Mouse (Mus musculus): Measurements from ENCODE around the gene Cisd1. TPM values are rescaled to one million over a fixed set of nuclear protein-coding genes. Genes with fewer than 3 reads are reported as not detected.

Gene Cisd1
- polyA plus RNA-seq, 1 experiment from 2014 or later = 108 TPM

DNA sequence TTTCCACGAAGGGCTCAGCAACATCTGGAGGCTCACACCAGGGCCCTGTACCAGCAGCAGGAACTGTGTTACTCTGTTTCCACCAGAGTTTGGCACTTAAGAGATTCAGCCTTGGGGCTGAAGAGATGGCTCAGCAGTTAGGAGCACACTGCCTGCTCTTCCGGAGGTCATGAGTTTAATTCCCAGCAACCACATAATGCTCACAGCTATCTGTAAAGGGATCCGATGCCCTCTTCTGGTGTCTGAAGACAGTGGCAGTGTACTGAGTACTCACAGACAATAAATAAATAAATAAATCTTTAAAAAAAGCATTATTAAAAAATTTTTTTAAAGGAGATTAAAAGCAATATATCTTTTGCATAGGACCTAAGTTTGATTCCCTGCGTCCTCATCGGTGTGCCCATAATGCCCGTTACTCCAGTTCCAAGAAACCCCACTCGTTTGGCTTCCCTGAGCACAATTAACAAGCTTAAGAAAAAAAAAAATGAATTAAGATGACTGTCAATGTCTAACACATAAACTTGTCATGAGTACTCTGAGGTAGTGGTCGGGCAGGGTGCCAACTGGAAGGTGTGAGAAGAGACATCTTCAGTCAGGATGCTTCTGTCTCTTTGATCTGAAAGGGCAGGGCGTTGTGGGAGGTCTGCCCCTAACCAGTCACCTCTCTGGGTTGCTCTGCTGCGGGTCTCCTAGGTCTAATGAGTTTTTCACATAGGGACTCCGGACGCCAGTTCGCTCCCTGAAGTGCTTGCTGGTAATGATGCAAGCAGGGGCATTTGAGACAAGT, 2.2 kb upstream of the Cisd1 start:
- Histone ChIP-seq H3K4me2 (ENCODE audit: low read length) (peak overlapping the region; percentile 84), H3K4me3 (ENCODE audit: low read depth, low read length) (peak overlapping the region; percentile 83), H3K4me1 (replicated peaks; ENCODE audit: control insufficient read depth, insufficient read depth, low read length) (peaks cover 25% of the 10 kb centered on the region), H3K27me3 (replicated peaks; ENCODE audit: control insufficient read depth, insufficient read depth, low read length) (no peaks in the 10 kb centered on the region), H3K36me3 (ENCODE audit: control insufficient read depth, insufficient read depth, low read length) (0 out of 2 replicates have a peak, but pooled peaks cover 6% of the 10 kb centered on the region), H3K9ac (ENCODE audit: low read length) (peak overlapping the region; percentile 76), H3K27ac (ENCODE audit: low read depth) (peak overlapping the region; percentile 78), H3K9me3 (ENCODE audit: control insufficient read depth, low read length) (no peaks in the 10 kb centered on the region)
- no peak for DNase-seq (ENCODE audit: low spot score)
- WGBS = 14% methylated on average over 13 of the region's 13 CpGs
- no peak; the same call in 1 of the 2 replicates for ATAC-seq (replicated peaks; ENCODE audit: low FRiP score, low TSS enrichment, low read depth)

GRCm38 (mm10) chr10:71346106-71346505, 1.4 kb upstream of the Cisd1 start:
- Histone ChIP-seq H3K9ac (ENCODE audit: low read length) (no peak overlapping the region), H3K9me3 (ENCODE audit: control insufficient read depth, low read length) (no peaks in the 10 kb centered on the region), H3K36me3 (ENCODE audit: control insufficient read depth, insufficient read depth, low read length) (0 out of 2 replicates have a peak, but pooled peaks cover 3% of the 10 kb centered on the region), H3K4me3 (ENCODE audit: low read depth, low read length) (no peak overlapping the region), H3K4me1 (replicated peaks; ENCODE audit: control insufficient read depth, insufficient read depth, low read length) (peaks cover 25% of the 10 kb centered on the region), H3K27me3 (replicated peaks; ENCODE audit: control insufficient read depth, insufficient read depth, low read length) (no peaks in the 10 kb centered on the region), H3K4me2 (ENCODE audit: low read length) (no peak overlapping the region), H3K27ac (ENCODE audit: low read depth) (no peak overlapping the region)
- WGBS = 62% methylated on average over 2 of the region's 2 CpGs
- DNase-seq (ENCODE audit: low spot score) = no peak
- ATAC-seq (replicated peaks; ENCODE audit: low FRiP score, low TSS enrichment, low read depth) = no peak

DNA sequence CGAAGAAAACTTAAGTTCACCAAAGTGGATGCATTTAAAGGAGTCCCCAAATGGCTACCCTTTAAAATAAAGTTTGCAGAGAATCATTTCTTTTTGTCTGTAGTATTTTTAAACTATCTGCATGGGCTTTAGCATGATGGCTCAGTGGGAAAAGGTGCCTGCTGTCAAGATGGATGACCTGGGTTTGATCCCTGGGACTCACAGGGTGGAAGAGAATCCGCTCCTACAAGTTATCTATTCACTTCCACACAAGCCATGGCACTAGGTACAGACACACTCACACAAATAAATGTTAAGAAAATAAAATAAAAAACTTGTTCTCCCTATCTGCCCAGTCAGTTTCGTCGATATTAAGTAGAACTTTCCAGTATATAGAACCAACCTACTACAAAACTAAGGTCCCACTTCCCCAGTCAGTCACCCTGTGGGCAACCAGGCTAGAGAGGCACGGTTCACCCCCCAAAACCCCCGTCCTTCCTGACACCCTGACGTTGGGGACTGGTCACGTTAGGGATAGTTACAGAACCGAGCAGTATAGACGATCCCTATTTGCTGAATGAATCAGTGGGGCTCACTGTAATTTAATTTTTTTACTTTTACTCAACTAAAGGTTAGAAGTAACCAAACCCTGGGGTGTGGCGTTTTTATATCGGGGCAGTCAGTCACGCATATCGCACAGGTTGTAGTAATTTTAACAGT, 1.0 kb downstream of the Cisd1 start:
- Histone ChIP-seq H3K27ac (ENCODE audit: low read depth) (no peak overlapping the region), H3K27me3 (replicated peaks; ENCODE audit: control insufficient read depth, insufficient read depth, low read length) (no peaks in the 10 kb centered on the region), H3K4me2 (ENCODE audit: low read length) (peak overlapping the region; percentile 80), H3K36me3 (ENCODE audit: control insufficient read depth, insufficient read depth, low read length) (no peaks in the 10 kb centered on the region), H3K9ac (ENCODE audit: low read length) (peak overlapping the region; percentile 79), H3K9me3 (ENCODE audit: control insufficient read depth, low read length) (no peaks in the 10 kb centered on the region), H3K4me1 (replicated peaks; ENCODE audit: control insufficient read depth, insufficient read depth, low read length) (peaks cover 23% of the 10 kb centered on the region), H3K4me3 (ENCODE audit: low read depth, low read length) (peak overlapping the region; percentile 93)
- ATAC-seq (replicated peaks; ENCODE audit: low FRiP score, low TSS enrichment, low read depth) = no peak
- no peak for DNase-seq (ENCODE audit: low spot score)
- WGBS = 31% methylated on average over 14 of the region's 14 CpGs

DNA sequence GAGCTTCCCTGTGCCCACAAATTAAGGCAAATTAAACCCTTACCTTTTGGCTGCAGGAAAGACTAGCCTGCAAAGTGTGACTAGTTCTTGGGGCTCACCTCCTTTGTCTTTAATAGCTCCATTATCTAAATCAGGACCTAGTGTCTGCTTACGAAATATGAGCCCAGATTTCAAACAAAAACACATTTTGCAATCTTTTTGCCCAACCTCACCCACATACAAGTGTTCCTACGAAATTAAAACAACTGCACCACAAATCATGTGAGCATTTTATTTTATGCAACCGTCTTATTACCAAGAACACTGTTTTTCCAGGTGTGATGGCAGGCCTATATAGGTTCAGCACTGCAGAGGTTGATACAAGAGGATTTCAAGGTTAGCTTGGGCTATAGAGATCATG, 1.6 kb downstream of the Cisd1 start:
- no peaks in the 10 kb centered on the region for H3K9me3 ChIP-seq (ENCODE audit: control insufficient read depth, low read length)
- no peak overlapping the region for H3K4me2 ChIP-seq (ENCODE audit: low read length)
- H3K36me3 ChIP-seq (ENCODE audit: control insufficient read depth, insufficient read depth, low read length) = no peaks in the 10 kb centered on the region
- no peaks in the 10 kb centered on the region for H3K27me3 ChIP-seq (replicated peaks; ENCODE audit: control insufficient read depth, insufficient read depth, low read length)
- 93% methylated on average over 3 of the region's 3 CpGs for WGBS
- H3K4me1 ChIP-seq (replicated peaks; ENCODE audit: control insufficient read depth, insufficient read depth, low read length) = peaks cover 22% of the 10 kb centered on the region; the same call in 1 of the 2 replicates
- no peak for ATAC-seq (replicated peaks; ENCODE audit: low FRiP score, low TSS enrichment, low read depth)
- H3K4me3 ChIP-seq (ENCODE audit: low read depth, low read length) = no peak overlapping the region
- H3K9ac ChIP-seq (ENCODE audit: low read length) = no peak overlapping the region
- no peak for DNase-seq (ENCODE audit: low spot score)
- H3K27ac ChIP-seq (ENCODE audit: low read depth) = no peak overlapping the region

DNA sequence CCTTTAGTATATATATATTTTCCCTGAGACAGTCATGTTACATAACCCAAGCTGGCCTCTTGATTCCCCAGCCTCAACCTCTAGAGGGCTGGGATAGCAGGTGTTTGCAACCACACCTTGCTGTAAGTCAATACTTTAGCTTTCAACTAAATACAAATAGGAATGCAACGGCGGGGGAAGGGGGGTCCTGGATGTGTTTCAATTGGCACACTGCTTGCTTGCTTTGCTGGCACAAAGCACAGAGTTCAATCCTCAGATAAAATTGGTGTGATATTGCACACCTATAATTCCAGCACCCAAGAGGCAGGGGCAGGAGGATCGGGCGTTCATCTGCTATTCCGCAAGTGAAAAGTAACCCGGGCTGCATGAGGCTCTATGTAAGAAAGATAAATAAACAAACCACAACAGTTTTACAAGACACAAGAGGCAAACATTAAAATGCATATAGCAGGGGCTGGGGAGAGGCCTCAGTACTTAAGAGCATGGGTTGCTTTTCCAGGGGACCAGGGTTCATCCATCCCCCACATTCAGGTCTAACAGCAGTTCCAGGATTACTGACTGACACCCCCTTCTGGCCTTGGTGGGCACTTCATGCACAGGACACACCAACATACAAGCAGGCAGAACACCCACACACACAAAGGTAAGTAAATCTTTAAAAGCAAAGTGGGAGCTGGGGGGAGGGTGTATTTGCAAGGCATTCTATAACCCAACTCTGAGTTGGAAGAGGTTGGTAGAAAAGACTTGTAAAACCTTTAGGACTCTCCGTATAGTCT, 2.5 kb downstream of the Cisd1 start:
- no peaks in the 10 kb centered on the region for H3K36me3 ChIP-seq (ENCODE audit: control insufficient read depth, insufficient read depth, low read length)
- ATAC-seq (replicated peaks; ENCODE audit: low FRiP score, low TSS enrichment, low read depth) = no peak
- H3K27me3 ChIP-seq (replicated peaks; ENCODE audit: control insufficient read depth, insufficient read depth, low read length) = no peaks in the 10 kb centered on the region
- no peak overlapping the region for H3K9ac ChIP-seq (ENCODE audit: low read length)
- H3K4me3 ChIP-seq (ENCODE audit: low read depth, low read length) = no peak overlapping the region
- H3K27ac ChIP-seq (ENCODE audit: low read depth) = no peak overlapping the region
- no peak for DNase-seq (ENCODE audit: low spot score)
- H3K4me1 ChIP-seq (replicated peaks; ENCODE audit: control insufficient read depth, insufficient read depth, low read length) = peaks cover 24% of the 10 kb centered on the region; the same call in 1 of the 2 replicates
- 77% methylated on average over 7 of the region's 7 CpGs for WGBS
- H3K9me3 ChIP-seq (ENCODE audit: control insufficient read depth, low read length) = no peaks in the 10 kb centered on the region
- H3K4me2 ChIP-seq (ENCODE audit: low read length) = no peak overlapping the region

DNA sequence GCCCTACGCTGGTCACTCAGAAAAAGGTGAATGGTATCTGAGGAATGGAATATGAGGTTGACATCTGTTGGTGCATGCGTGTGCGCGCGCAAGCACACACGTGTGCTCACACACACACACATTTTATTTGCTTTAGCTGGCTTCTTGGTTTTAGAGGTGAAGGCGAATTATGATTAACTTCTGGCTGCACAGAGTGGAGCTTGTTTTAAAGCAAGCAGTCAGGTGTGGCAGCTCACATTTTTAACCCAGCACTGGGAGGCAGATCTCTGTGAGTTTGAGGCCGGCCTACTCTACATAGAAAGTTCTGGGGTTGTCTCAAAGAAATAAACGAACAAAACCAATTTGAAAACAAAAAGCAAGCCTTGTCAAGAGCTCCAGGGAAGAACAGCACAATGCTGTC, 3.5 kb downstream of the Cisd1 start:
- no peak overlapping the region for H3K9ac ChIP-seq (ENCODE audit: low read length)
- no peak overlapping the region for H3K4me2 ChIP-seq (ENCODE audit: low read length)
- H3K36me3 ChIP-seq (ENCODE audit: control insufficient read depth, insufficient read depth, low read length) = 0 out of 2 replicates have a peak, but pooled peaks cover under 1% of the 10 kb centered on the region
- H3K27ac ChIP-seq (ENCODE audit: low read depth) = no peak overlapping the region
- DNase-seq (ENCODE audit: low spot score) (no peak), ATAC-seq (replicated peaks; ENCODE audit: low FRiP score, low TSS enrichment, low read depth) (no peak)
- 96% methylated on average over 9 of the region's 9 CpGs for WGBS
- peaks cover 21% of the 10 kb centered on the region; the same call in 1 of the 2 replicates for H3K4me1 ChIP-seq (replicated peaks; ENCODE audit: control insufficient read depth, insufficient read depth, low read length)
- no peak overlapping the region for H3K4me3 ChIP-seq (ENCODE audit: low read depth, low read length)
- no peaks in the 10 kb centered on the region for H3K27me3 ChIP-seq (replicated peaks; ENCODE audit: control insufficient read depth, insufficient read depth, low read length)
- H3K9me3 ChIP-seq (ENCODE audit: control insufficient read depth, low read length) = no peaks in the 10 kb centered on the region

- DNase-seq (ENCODE audit: low spot score) (no peak), ATAC-seq (replicated peaks; ENCODE audit: low FRiP score, low TSS enrichment, low read depth) (no peak)
- H3K9ac ChIP-seq (ENCODE audit: low read length) = no peak overlapping the region
- 62% methylated on average over 2 of the region's 2 CpGs for WGBS
- no peak overlapping the region for H3K4me3 ChIP-seq (ENCODE audit: low read depth, low read length)
- H3K4me2 ChIP-seq (ENCODE audit: low read length) = no peak overlapping the region
- H3K9me3 ChIP-seq (ENCODE audit: control insufficient read depth, low read length) = no peaks in the 10 kb centered on the region
- peaks cover 11% of the 10 kb centered on the region for H3K36me3 ChIP-seq (ENCODE audit: control insufficient read depth, insufficient read depth, low read length)
- H3K27me3 ChIP-seq (replicated peaks; ENCODE audit: control insufficient read depth, insufficient read depth, low read length) = no peaks in the 10 kb centered on the region
- H3K4me1 ChIP-seq (replicated peaks; ENCODE audit: control insufficient read depth, insufficient read depth, low read length) = peaks cover 21% of the 10 kb centered on the region; the same call in 1 of the 2 replicates
- no peak overlapping the region for H3K27ac ChIP-seq (ENCODE audit: low read depth)
Measured at GRCm38 (mm10) chr10:71340195-71340594, 4.6 kb downstream of the Cisd1 start.

- H3K27me3 ChIP-seq (replicated peaks; ENCODE audit: control insufficient read depth, insufficient read depth, low read length) = no peaks in the 10 kb centered on the region
- no peak overlapping the region for H3K4me3 ChIP-seq (ENCODE audit: low read depth, low read length)
- no peak overlapping the region for H3K9ac ChIP-seq (ENCODE audit: low read length)
- peaks cover 11% of the 10 kb centered on the region for H3K36me3 ChIP-seq (ENCODE audit: control insufficient read depth, insufficient read depth, low read length)
- 73% methylated on average over 4 of the region's 4 CpGs for WGBS
- no peaks in the 10 kb centered on the region for H3K9me3 ChIP-seq (ENCODE audit: control insufficient read depth, low read length)
- no peak overlapping the region for H3K4me2 ChIP-seq (ENCODE audit: low read length)
- ATAC-seq (replicated peaks; ENCODE audit: low FRiP score, low TSS enrichment, low read depth) (no peak), DNase-seq (ENCODE audit: low spot score) (no peak)
- peaks cover 19% of the 10 kb centered on the region; the same call in 1 of the 2 replicates for H3K4me1 ChIP-seq (replicated peaks; ENCODE audit: control insufficient read depth, insufficient read depth, low read length)
- H3K27ac ChIP-seq (ENCODE audit: low read depth) = no peak overlapping the region
Measured at GRCm38 (mm10) chr10:71339463-71339862, 5.3 kb downstream of the Cisd1 start.
